Mouse (Mus musculus) ES-E14 (cell line): ENCODE measurements at regions not wholly inside any gene's neighbourhood (a gene's known extent, or its start where the extent isn't known, plus 50 kb on each side); places are given as distances from the start of the nearest gene placed in this dataset.
A peak's percentile ranks its signal among the peaks of the same experiment; 100 is the strongest.

Source experiments
- DNase-seq: peaks from one replicate; pipeline ENCODE4 v3.0.0-alpha.2; 2013; ENCODE audit warnings: low read depth, low spot score
- H3K27ac ChIP-seq: 2 replicates; pipeline ENCODE4 v1.5.1; 2012; ENCODE audit warnings: low read depth, mild to moderate bottlenecking, low read length, moderate library complexity, mixed read lengths; ENCODE audit not compliant: poor library complexity, insufficient read depth, severe bottlenecking
- H3K36me3 ChIP-seq: 2 replicates; pipeline ENCODE4 v1.6.1; 2012; ENCODE audit warnings: mild to moderate bottlenecking, low read length, moderate library complexity, mixed read lengths; ENCODE audit not compliant: control insufficient read depth, poor library complexity, insufficient read depth, severe bottlenecking
- H3K4me1 ChIP-seq, 2 experiments: fragments of 150-350 bp in 1 of 2; sonication (generic) in 1 of 2; 2 replicates each; pipeline ENCODE4 v1.6.1; 2012; ENCODE audit warnings: low read length in 2 of 2, mild to moderate bottlenecking in 1 of 2, mixed read lengths in 1 of 2; ENCODE audit not compliant: control insufficient read depth in 2 of 2, insufficient read depth in 2 of 2, poor library complexity in 1 of 2
- H3K4me3 ChIP-seq, 2 experiments: fragments of 150-350 bp in 1 of 2; sonication (generic) in 1 of 2; 2 replicates each; pipeline ENCODE4 v1.5.1; 2012; ENCODE audit warnings: low read length in 2 of 2, low read depth in 1 of 2, mild to moderate bottlenecking in 1 of 2, mixed read lengths in 1 of 2; ENCODE audit not compliant: insufficient read depth in 1 of 2, poor library complexity in 1 of 2, severe bottlenecking in 1 of 2
- H3K9ac ChIP-seq: 2 replicates; pipeline ENCODE4 v1.6.1; 2012; ENCODE audit warnings: low read depth, mild to moderate bottlenecking, low read length, mixed read lengths; ENCODE audit not compliant: poor library complexity, insufficient read depth, severe bottlenecking
- H3K9me3 ChIP-seq: fragments of 150-350 bp; sonication (generic); 2 replicates; pipeline ENCODE4 v1.6.1; 2012; ENCODE audit warnings: low read depth, mild to moderate bottlenecking, low read length; ENCODE audit not compliant: control insufficient read depth, insufficient read depth
- CHD2 ChIP-seq: IDR thresholded peaks from 2 replicates; pipeline ENCODE4 v1.6.1; 2014; ENCODE audit warnings: mild to moderate bottlenecking, low read depth, low read length, inconsistent platforms
- HCFC1 ChIP-seq: IDR thresholded peaks from 2 replicates; pipeline ENCODE4 v1.6.1; 2012; ENCODE audit warnings: low read length, inconsistent platforms, borderline replicate concordance; ENCODE audit not compliant: insufficient read depth
- MAFK ChIP-seq: IDR thresholded peaks from 2 replicates; pipeline ENCODE4 v1.6.1; 2014; ENCODE audit warnings: mild to moderate bottlenecking, low read depth, low read length, inconsistent platforms; ENCODE audit not compliant: insufficient read depth
- ZC3H11A ChIP-seq: IDR thresholded peaks from 2 replicates; pipeline ENCODE4 v1.6.1; 2012; ENCODE audit warnings: low read depth, mild to moderate bottlenecking, inconsistent platforms, low read length, borderline replicate concordance
- ZNF384 ChIP-seq: IDR thresholded peaks from 2 replicates; pipeline ENCODE4 v1.6.1; 2012; ENCODE audit warnings: low read depth, low read length, inconsistent platforms
- in situ Hi-C, 2 experiments: fragments of 600-800 bp; cut with MboI; formaldehyde crosslinking; loops; one replicate each; pipeline ENCODE4 v1.15.1; 2025; ENCODE audit warnings: low sequenced_read_pairs in 2 of 2, inconsistent platforms in 1 of 2; ENCODE audit not compliant: unreplicated experiment in 2 of 2

GRCm38 (mm10) chr15:67411657-67412056 is 910.9 kb upstream of the Lrrc6 start:
- TF ChIP-seq MAFK = no peak
- no peak for TF ChIP-seq HCFC1
- TF ChIP-seq ZNF384 = no peak
- no peak for TF ChIP-seq CHD2
- TF ChIP-seq ZC3H11A = no peak
- no peak overlapping the region for H3K4me3 ChIP-seq
- H3K36me3 ChIP-seq = no peaks in the 10 kb centered on the region
- in situ Hi-C loops = no loop called here
- H3K27ac ChIP-seq = no peak overlapping the region
- no peak for DNase-seq
- H3K9ac ChIP-seq = no peak overlapping the region
- no peaks in the 10 kb centered on the region for H3K9me3 ChIP-seq
- no peaks in the 10 kb centered on the region for H3K4me1 ChIP-seq

- no peak overlapping the region for H3K27ac ChIP-seq
- H3K4me3 ChIP-seq = no peak overlapping the region
- H3K9ac ChIP-seq = no peak overlapping the region
- no peaks in the 10 kb centered on the region for H3K9me3 ChIP-seq
- no peaks in the 10 kb centered on the region for H3K4me1 ChIP-seq
- in situ Hi-C loops = no loop called here
- no peak for TF ChIP-seq ZNF384
- TF ChIP-seq MAFK = no peak
- TF ChIP-seq HCFC1 = no peak
- TF ChIP-seq CHD2 = no peak
- no peak for TF ChIP-seq ZC3H11A
- H3K36me3 ChIP-seq = no peaks in the 10 kb centered on the region
- DNase-seq = no peak
Measured at GRCm38 (mm10) chr15:67410012-67410411, 909.3 kb upstream of the Lrrc6 start.

GRCm38 (mm10) chr15:67408871-67409559 is 908.3 kb upstream of the Lrrc6 start:
- Histone ChIP-seq H3K4me3 (no peak overlapping the region), H3K4me1 (no peaks in the 10 kb centered on the region), H3K9me3 (no peaks in the 10 kb centered on the region), H3K27ac (no peak overlapping the region), H3K36me3 (no peaks in the 10 kb centered on the region), H3K9ac (no peak overlapping the region)
- TF ChIP-seq CHD2 = no peak
- no peak for TF ChIP-seq HCFC1
- TF ChIP-seq MAFK = no peak
- no peak for DNase-seq
- in situ Hi-C loops = no loop called here

- TF ChIP-seq MAFK = peak; percentile 59
- TF ChIP-seq ZC3H11A = no peak
- TF ChIP-seq CHD2 = no peak
- TF ChIP-seq HCFC1 = no peak
- no peak for DNase-seq
- no peak overlapping the region for H3K9ac ChIP-seq
- H3K27ac ChIP-seq = no peak overlapping the region
- H3K36me3 ChIP-seq = no peaks in the 10 kb centered on the region
- in situ Hi-C loops = no loop called here
- H3K9me3 ChIP-seq = no peaks in the 10 kb centered on the region
- H3K4me1 ChIP-seq = no peaks in the 10 kb centered on the region
- H3K4me3 ChIP-seq = no peak overlapping the region
Measured at GRCm38 (mm10) chr15:67407244-67407643, 906.5 kb upstream of the Lrrc6 start.

DNA sequence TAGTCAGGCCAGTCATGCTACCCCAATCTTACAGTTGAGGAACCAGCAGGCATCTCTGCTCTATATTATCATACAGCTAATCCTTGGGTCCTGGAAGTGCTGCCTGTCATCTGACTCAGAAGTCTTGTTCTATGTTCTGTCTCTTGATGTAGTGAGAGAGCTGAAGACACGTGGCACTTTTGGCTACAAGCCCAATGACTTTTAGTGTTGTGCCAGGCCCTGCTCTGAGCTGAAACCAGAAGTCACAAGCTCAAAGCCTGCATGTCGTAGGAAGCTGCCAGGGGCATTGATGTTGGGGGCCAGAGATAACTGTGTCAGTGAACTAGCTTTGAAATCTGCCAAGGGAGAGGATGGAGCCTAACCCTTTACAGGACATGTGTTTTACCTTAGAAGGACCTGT is 904.8 kb upstream of the Lrrc6 start:
- TF ChIP-seq MAFK (no peak), ZNF384 (no peak), ZC3H11A (no peak), CHD2 (no peak)
- no peak for DNase-seq
- H3K4me3 ChIP-seq = no peak overlapping the region
- no peaks in the 10 kb centered on the region for H3K4me1 ChIP-seq
- no peak overlapping the region for H3K9ac ChIP-seq
- H3K36me3 ChIP-seq = no peaks in the 10 kb centered on the region
- no peaks in the 10 kb centered on the region for H3K9me3 ChIP-seq
- in situ Hi-C loops = no loop called here
- H3K27ac ChIP-seq = no peak overlapping the region
